Mouse (Mus musculus) MEL (cell line): ENCODE results near the gene Kiss1r.
"Not testable (repeated sequence)": the region's sequence is repeated elsewhere in the genome, so short reads cannot be mapped to it uniquely, and the experiment has no call there.

ENCODE experiments used
- CHD1 ChIP-seq: IDR thresholded peaks from 2 replicates; pipeline ENCODE4 v1.6.1; 2012; ENCODE audit warnings: low read depth, mild to moderate bottlenecking, inconsistent platforms, low read length, improper control_type of control experiment
- CTCF ChIP-seq, 3 experiments: IDR thresholded peaks in 2 of 3; conservative IDR thresholded peaks in 1 of 3; 2 replicates each; pipeline ENCODE4 v1.5.1; 2011 to 2012; ENCODE audit warnings: low read length in 3 of 3, low read depth in 2 of 3, mild to moderate bottlenecking in 2 of 3, improper control_type of control experiment in 1 of 3, inconsistent platforms in 1 of 3, mixed read lengths in 1 of 3, moderate library complexity in 1 of 3; ENCODE audit not compliant: control insufficient read depth in 1 of 3, insufficient read depth in 1 of 3, poor library complexity in 1 of 3, severe bottlenecking in 1 of 3
- ETS1 ChIP-seq: IDR thresholded peaks from 2 replicates; pipeline ENCODE4 v1.6.1; 2012; ENCODE audit warnings: low read depth, mild to moderate bottlenecking, inconsistent platforms, low read length, improper control_type of control experiment, moderate library complexity
- HCFC1 ChIP-seq: IDR thresholded peaks from 2 replicates; pipeline ENCODE4 v1.6.1; 2012; ENCODE audit warnings: low read depth, mild to moderate bottlenecking, inconsistent platforms, low read length, improper control_type of control experiment, moderate library complexity
- MXI1 ChIP-seq: IDR thresholded peaks from 2 replicates; pipeline ENCODE4 v1.6.1; 2011; ENCODE audit warnings: mild to moderate bottlenecking, low read depth, low read length, improper control_type of control experiment
- POLR2A ChIP-seq, 2 experiments: IDR thresholded peaks; 2 replicates each; pipeline ENCODE4 v1.6.1; 2011 to 2012; ENCODE audit warnings: low read length in 2 of 2, mild to moderate bottlenecking in 2 of 2, control low read depth in 1 of 2, improper control_type of control experiment in 1 of 2, low read depth in 1 of 2, moderate library complexity in 1 of 2; ENCODE audit not compliant: control insufficient read depth in 1 of 2, insufficient read depth in 1 of 2, poor library complexity in 1 of 2
- RCOR1 ChIP-seq: IDR thresholded peaks from 2 replicates; pipeline ENCODE4 v1.6.1; 2012; ENCODE audit warnings: low read depth, mild to moderate bottlenecking, inconsistent platforms, low read length, improper control_type of control experiment
- SMC3 ChIP-seq: IDR thresholded peaks from 2 replicates; pipeline ENCODE4 v1.6.1; 2011; ENCODE audit warnings: low read depth, low read length, improper control_type of control experiment
- ZKSCAN1 ChIP-seq: IDR thresholded peaks from 2 replicates; pipeline ENCODE4 v1.6.1; 2012; ENCODE audit warnings: low read depth, mild to moderate bottlenecking, inconsistent platforms, low read length, improper control_type of control experiment, moderate library complexity

DNA sequence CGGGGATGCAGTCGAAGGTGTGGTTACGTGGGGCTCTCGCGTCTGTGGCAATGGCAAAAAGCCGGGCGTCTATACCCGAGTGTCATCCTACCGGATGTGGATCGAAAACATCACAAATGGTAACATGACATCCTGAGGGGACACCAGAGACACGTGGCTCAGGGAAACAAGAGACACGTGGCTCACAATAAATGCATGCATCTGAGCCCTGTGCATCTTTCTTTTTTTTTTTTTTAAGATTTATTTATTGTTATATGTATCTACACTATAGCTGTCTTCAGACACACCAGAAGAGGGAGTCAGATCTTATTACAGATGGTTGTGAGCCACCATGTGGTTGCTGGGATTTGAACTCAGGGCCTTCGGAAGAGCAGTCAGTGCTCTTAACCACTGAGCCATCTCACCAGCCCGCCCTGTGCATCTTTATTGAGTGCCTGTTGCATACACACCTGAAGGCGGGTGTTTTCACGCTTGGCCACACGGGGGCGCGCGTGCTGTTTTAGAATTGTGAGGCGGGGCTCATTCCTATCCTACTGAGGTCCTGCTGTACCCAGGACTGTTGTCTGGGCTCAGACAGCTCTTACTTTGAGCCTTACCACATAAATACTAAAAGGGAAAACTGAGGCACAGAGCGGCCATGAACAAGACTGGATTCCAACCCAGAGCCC is 24.2 kb upstream of the Kiss1r start:
- TF ChIP-seq HCFC1; RCOR1; ETS1; CHD1; POLR2A (IDR thresholded peaks at IDR 0.05; ENCODE audit: control insufficient read depth in 1 of 2, insufficient read depth in 1 of 2, low read depth in 1 of 2, low read length in 2 of 2, poor library complexity in 1 of 2); ZKSCAN1: not testable (repeated sequence)
- TF ChIP-seq SMC3 (peak; percentile 83), CTCF (IDR thresholded peaks at IDR 0.05 in 2 of 3, conservative IDR thresholded peaks at IDR 0.05 in 1 of 3; ENCODE audit: control insufficient read depth in 1 of 3, insufficient read depth in 1 of 3, low read depth in 2 of 3, low read length in 3 of 3, poor library complexity in 1 of 3, severe bottlenecking in 1 of 3) (peak; percentile 52 to 94 (median 85)), MXI1 (peak; percentile 49; the same call in 1 of the 2 replicates)
